Mouse (Mus musculus): ENCODE results near the gene Clec18a. TPM values are rescaled to one million over a fixed set of nuclear protein-coding genes. Genes with fewer than 3 reads are reported as not detected.

Gene Clec18a
- polyA plus RNA-seq, 1 experiment from 2014 or later: not detected

DNA sequence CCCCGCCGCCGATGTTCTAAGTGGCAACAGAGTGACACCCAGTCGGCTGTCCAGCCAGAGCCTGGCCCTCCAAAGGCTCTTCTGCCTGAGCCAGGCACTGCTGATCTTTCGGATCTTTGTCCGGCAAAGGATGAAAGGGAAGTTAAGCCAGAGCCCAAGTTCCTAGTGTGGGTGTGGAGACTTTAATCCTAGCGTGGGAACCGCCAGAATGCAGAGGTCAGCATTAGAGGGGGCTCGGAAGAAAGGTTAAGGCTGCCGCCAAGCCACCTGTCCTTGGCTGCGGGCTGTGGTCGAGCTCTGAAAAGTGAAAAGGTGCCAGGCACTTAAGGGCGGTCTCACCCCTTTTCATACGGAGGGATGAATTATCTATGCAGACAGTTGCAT, 30.5 kb downstream of the Clec18a start:
- H3K9me3 ChIP-seq (replicated peaks; ENCODE audit: control insufficient read depth, low read length): no peaks in the 10 kb centered on the region
- H3K4me1 ChIP-seq (ENCODE audit: control insufficient read depth, insufficient read depth, low read length): peaks cover 23% of the 10 kb centered on the region
- no peak for ATAC-seq (ENCODE audit: insufficient read depth, low FRiP score)
- H3K36me3 ChIP-seq (ENCODE audit: control insufficient read depth, insufficient read depth, low read length): no peaks in the 10 kb centered on the region
- H3K27me3 ChIP-seq (ENCODE audit: control insufficient read depth, insufficient read depth, low read length): no peaks in the 10 kb centered on the region
- WGBS: 0% methylated on average over 14 of the region's 14 CpGs
- peak overlapping the region; percentile 78 for H3K4me3 ChIP-seq (replicated peaks; ENCODE audit: low read length)
- H3K9ac ChIP-seq (ENCODE audit: low read length): peak overlapping the region; percentile 74
- H3K4me2 ChIP-seq (ENCODE audit: low read depth, low read length): peak overlapping the region; percentile 85
- H3K27ac ChIP-seq (ENCODE audit: low read length): no peak overlapping the region

DNA sequence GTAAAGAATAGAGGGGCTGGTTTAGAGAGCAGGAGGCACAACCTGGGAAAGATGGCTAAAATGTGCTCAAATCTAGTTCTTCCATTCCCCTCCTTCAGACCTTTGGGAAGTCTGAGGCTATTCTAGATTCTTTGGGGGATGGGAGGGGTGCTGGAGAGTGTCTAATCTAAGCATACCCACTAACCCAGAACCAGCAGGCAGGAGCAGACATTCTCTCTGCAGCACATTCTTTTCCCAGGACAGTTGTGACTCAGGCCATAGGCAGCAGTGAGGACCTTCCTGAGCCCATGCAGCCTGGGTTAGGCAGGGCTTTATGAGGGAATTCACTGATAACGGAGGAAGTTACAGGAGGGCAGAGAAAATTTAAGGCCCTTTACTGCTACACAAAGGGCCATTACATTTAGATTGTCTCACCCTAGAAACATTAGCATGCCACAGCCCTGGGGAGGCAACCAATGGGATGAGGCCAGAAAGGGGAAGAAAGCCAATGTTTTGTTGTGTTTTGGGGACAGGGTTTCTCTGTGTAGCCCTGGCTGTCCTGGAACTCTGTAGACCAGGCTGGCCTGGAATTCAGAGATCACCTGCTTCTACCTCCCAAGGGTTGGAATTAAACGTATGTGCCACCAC, 33.2 kb downstream of the Clec18a start:
- Histone ChIP-seq H3K4me1 (ENCODE audit: control insufficient read depth, insufficient read depth, low read length) (peaks cover 23% of the 10 kb centered on the region), H3K27ac (ENCODE audit: low read length) (no peak overlapping the region), H3K36me3 (ENCODE audit: control insufficient read depth, insufficient read depth, low read length) (peaks cover 15% of the 10 kb centered on the region), H3K9me3 (replicated peaks; ENCODE audit: control insufficient read depth, low read length) (no peaks in the 10 kb centered on the region), H3K4me2 (ENCODE audit: low read depth, low read length) (no peak overlapping the region), H3K9ac (ENCODE audit: low read length) (no peak overlapping the region), H3K27me3 (ENCODE audit: control insufficient read depth, insufficient read depth, low read length) (no peaks in the 10 kb centered on the region), H3K4me3 (replicated peaks; ENCODE audit: low read length) (no peak overlapping the region)
- WGBS: 48% methylated on average over 2 of the region's 2 CpGs
- ATAC-seq (ENCODE audit: insufficient read depth, low FRiP score): no peak

DNA sequence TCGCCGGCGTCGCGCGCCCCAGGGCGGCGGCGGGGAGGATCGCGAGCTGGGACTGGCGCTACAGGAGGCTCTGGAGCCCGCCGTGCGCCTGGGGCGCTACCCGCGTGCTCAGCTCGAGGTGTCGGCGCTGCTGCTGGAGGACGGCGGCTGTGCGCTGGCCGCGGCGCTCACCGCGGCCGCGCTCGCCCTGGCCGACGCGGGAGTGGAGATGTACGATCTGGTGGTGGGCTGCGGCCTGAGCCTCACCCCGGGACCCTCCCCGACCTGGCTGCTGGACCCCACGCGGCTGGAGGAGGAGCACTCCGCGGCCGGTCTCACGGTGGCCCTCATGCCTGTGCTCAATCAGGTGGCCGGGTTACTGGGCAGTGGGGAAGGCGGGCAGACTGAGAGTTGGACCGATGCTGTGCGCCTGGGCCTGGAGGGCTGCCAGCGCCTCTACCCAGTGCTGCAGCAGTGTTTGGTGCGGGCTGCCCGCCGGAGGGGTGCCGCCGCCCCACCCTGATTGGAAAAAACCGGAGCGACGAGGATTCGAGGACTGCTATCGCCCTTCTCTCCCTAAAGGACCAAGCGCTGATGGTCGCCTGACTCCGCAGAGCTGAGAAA, 35.4 kb downstream of the Clec18a start:
- H3K27ac ChIP-seq (ENCODE audit: low read length): peak overlapping the region; percentile 87
- no peaks in the 10 kb centered on the region for H3K27me3 ChIP-seq (ENCODE audit: control insufficient read depth, insufficient read depth, low read length)
- peaks cover 28% of the 10 kb centered on the region for H3K36me3 ChIP-seq (ENCODE audit: control insufficient read depth, insufficient read depth, low read length)
- peak overlapping the region; percentile 92 for H3K9ac ChIP-seq (ENCODE audit: low read length)
- ATAC-seq (ENCODE audit: insufficient read depth, low FRiP score): peak; percentile 58
- peak overlapping the region; percentile 94 for H3K4me3 ChIP-seq (replicated peaks; ENCODE audit: low read length)
- peak overlapping the region; percentile 94 for H3K4me2 ChIP-seq (ENCODE audit: low read depth, low read length)
- WGBS: under 1% methylated on average over 57 of the region's 63 CpGs
- H3K4me1 ChIP-seq (ENCODE audit: control insufficient read depth, insufficient read depth, low read length): peaks cover 21% of the 10 kb centered on the region
- no peaks in the 10 kb centered on the region for H3K9me3 ChIP-seq (replicated peaks; ENCODE audit: control insufficient read depth, low read length)

DNA sequence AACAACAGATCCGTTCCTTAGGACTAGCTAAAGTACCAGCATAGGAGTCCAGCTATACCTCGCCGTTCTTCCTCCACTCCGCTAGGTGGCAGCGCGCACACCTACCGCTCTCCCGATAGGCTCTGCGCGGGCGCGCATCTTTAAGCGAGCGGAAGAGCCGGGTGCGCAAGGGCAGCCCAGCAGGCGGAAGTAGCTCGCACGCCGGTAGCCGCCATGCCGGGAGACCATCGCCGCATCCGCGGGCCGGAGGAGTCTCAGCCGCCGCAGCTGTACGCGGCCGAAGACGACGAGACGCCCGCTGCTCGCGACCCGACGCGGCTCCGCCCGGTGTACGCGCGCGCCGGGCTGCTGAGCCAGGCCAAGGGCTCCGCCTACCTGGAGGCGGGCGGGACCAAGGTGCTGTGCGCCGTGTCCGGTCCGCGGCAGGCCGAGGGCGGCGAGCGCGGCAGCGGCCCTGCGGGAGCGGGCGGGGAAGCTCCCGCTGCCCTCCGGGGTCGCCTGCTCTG, 36.0 kb downstream of the Clec18a start, which contains the start of gene Exosc6:
Gene Exosc6, plus strand, starts transcription at position 182 of the 506 bp plus-strand sequence.
- peak; percentile 93 for ATAC-seq (ENCODE audit: insufficient read depth, low FRiP score)
- peak within 1 kb of the TSS; percentile 87 for H3K27ac ChIP-seq (ENCODE audit: low read length)
- H3K27me3 ChIP-seq (ENCODE audit: control insufficient read depth, insufficient read depth, low read length): no peaks in the 10 kb centered on the region
- peaks cover 32% of the 10 kb centered on the region for H3K36me3 ChIP-seq (ENCODE audit: control insufficient read depth, insufficient read depth, low read length)
- under 1% methylated on average over 68 of the region's 68 CpGs for WGBS
- H3K4me3 ChIP-seq (replicated peaks; ENCODE audit: low read length): peak within 1 kb of the TSS; percentile 94
- peak within 1 kb of the TSS; percentile 94 for H3K4me2 ChIP-seq (ENCODE audit: low read depth, low read length)
- H3K4me1 ChIP-seq (ENCODE audit: control insufficient read depth, insufficient read depth, low read length): peaks cover 15% of the 10 kb centered on the region
- H3K9me3 ChIP-seq (replicated peaks; ENCODE audit: control insufficient read depth, low read length): no peaks in the 10 kb centered on the region
- peak within 1 kb of the TSS; percentile 92 for H3K9ac ChIP-seq (ENCODE audit: low read length)

DNA sequence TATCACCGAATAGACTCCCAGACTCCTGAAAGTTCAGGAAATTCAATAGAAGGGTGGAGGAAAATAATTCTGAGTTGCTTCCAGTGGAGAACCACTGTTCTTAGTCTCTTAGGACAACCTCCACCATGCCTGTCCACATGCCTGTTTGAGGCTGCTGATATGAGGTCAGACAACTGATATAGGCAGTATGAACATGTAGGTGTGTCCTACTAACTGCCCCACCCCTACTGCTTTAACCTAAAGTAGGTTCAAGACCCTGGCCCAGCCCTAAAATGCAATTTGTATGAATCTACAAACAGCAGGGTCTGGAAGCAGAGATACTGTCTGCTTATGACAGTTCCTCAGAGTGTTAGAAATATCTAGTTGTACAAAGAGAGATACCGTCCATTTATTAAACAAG, 36.6 kb downstream of the Clec18a start:
- 0 out of 2 replicates have a peak overlapping the region, but pooled peaks have one; percentile 94 for H3K4me3 ChIP-seq (replicated peaks; ENCODE audit: low read length)
- peaks cover 11% of the 10 kb centered on the region for H3K4me1 ChIP-seq (ENCODE audit: control insufficient read depth, insufficient read depth, low read length)
- no peak overlapping the region for H3K9ac ChIP-seq (ENCODE audit: low read length)
- no peaks in the 10 kb centered on the region for H3K9me3 ChIP-seq (replicated peaks; ENCODE audit: control insufficient read depth, low read length)
- 58% methylated on average over 2 of the region's 2 CpGs for WGBS
- ATAC-seq (ENCODE audit: insufficient read depth, low FRiP score): no peak
- H3K27me3 ChIP-seq (ENCODE audit: control insufficient read depth, insufficient read depth, low read length): no peaks in the 10 kb centered on the region
- H3K4me2 ChIP-seq (ENCODE audit: low read depth, low read length): 0 out of 2 replicates have a peak overlapping the region, but pooled peaks have one; percentile 11
- no peak overlapping the region for H3K27ac ChIP-seq (ENCODE audit: low read length)
- peaks cover 32% of the 10 kb centered on the region for H3K36me3 ChIP-seq (ENCODE audit: control insufficient read depth, insufficient read depth, low read length)

DNA sequence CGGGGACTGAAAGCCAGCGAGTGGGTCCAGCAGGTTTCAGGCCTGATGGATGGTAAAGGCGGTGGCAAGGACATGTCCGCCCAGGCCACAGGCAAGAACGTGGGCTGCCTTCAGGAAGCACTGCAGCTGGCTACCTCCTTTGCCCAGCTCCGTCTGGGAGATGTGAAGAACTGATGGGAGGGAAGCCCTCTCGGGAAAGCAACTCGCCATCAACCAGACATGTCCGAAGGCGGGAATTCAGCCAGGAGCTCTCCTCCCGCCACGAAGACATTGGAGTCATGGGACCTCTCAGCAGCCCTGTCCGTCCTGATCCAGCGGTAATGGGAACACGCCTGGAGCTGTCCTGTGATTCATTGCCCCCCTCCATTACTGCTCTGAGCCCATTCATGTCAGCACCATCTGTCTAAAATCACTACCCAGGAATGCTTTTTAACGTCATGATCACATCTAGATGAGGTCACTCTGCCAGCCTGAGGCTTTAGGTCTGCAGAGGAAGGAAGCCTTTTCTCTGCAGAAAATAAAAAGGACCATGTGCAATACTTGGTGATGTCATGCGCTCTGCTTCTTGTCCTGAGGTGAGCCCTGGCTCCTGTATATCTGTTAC, 37.1 kb downstream of the Clec18a start:
- peaks cover 11% of the 10 kb centered on the region for H3K4me1 ChIP-seq (ENCODE audit: control insufficient read depth, insufficient read depth, low read length)
- 90% methylated on average over 17 of the region's 17 CpGs for WGBS
- H3K27ac ChIP-seq (ENCODE audit: low read length): no peak overlapping the region
- H3K9me3 ChIP-seq (replicated peaks; ENCODE audit: control insufficient read depth, low read length): no peaks in the 10 kb centered on the region
- no peak for ATAC-seq (ENCODE audit: insufficient read depth, low FRiP score)
- H3K4me2 ChIP-seq (ENCODE audit: low read depth, low read length): no peak overlapping the region
- H3K27me3 ChIP-seq (ENCODE audit: control insufficient read depth, insufficient read depth, low read length): no peaks in the 10 kb centered on the region
- no peak overlapping the region for H3K4me3 ChIP-seq (replicated peaks; ENCODE audit: low read length)
- H3K36me3 ChIP-seq (ENCODE audit: control insufficient read depth, insufficient read depth, low read length): peaks cover 35% of the 10 kb centered on the region
- H3K9ac ChIP-seq (ENCODE audit: low read length): no peak overlapping the region

DNA sequence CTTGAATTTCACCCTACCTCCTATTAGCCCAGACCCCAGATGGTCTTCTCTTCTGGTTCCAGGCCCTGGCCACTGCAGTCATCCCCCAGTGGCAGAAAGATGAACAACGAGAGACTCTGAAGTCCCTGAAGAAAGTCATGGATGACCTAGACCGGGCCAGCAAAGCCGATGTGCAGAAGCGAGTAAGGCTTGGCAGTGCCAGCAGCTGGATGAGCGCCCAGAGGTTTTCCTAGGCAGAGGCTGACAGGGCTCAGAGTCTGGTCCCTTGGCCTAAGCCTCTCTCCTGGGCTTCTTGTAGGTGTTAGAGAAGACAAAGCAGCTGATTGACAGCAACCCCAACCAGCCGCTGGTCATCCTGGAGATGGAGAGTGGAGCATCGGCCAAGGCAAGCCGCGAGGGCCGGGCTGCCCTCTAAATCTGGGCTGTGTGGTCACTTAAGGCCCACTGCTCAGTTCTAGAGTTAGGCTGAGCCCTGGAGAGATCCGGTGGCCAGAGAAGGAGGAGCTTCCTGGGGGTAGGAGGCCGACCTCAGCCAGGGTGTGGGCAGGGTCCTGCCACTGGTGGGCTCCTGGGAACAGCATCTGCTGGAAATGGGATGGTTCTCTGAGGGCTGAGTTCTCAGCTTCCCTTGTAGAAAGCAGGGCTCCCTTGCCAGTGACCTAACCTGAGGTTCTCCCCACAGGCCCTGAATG, 38.3 kb downstream of the Clec18a start:
- Histone ChIP-seq H3K4me1 (ENCODE audit: control insufficient read depth, insufficient read depth, low read length) (peaks cover 11% of the 10 kb centered on the region), H3K4me3 (replicated peaks; ENCODE audit: low read length) (no peak overlapping the region), H3K36me3 (ENCODE audit: control insufficient read depth, insufficient read depth, low read length) (peaks cover 45% of the 10 kb centered on the region), H3K9me3 (replicated peaks; ENCODE audit: control insufficient read depth, low read length) (no peaks in the 10 kb centered on the region), H3K9ac (ENCODE audit: low read length) (no peak overlapping the region), H3K27me3 (ENCODE audit: control insufficient read depth, insufficient read depth, low read length) (no peaks in the 10 kb centered on the region), H3K27ac (ENCODE audit: low read length) (no peak overlapping the region), H3K4me2 (ENCODE audit: low read depth, low read length) (no peak overlapping the region)
- no peak for ATAC-seq (ENCODE audit: insufficient read depth, low FRiP score)
- 94% methylated on average over 12 of the region's 12 CpGs for WGBS

DNA sequence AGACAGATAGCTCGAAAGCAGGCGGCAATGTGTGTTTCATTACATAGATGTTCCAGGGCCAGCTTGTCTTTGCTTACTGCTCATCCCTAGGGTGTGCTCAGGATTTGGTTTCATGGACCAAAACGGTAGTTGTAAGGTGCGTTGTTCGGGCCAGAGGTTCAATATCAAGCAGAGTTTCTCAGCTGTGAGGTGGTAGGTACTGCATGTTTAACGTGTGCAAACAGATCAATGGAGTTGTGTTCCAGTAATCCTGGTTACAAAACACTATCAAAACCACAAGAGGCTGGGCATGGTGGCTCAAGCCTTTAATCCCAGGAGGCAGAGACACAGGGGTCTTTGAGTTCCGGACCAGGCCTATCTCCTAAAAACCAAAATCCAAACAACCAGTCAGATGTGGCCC, 43.1 kb downstream of the Clec18a start:
- H3K36me3 ChIP-seq (ENCODE audit: control insufficient read depth, insufficient read depth, low read length): peaks cover 50% of the 10 kb centered on the region

DNA sequence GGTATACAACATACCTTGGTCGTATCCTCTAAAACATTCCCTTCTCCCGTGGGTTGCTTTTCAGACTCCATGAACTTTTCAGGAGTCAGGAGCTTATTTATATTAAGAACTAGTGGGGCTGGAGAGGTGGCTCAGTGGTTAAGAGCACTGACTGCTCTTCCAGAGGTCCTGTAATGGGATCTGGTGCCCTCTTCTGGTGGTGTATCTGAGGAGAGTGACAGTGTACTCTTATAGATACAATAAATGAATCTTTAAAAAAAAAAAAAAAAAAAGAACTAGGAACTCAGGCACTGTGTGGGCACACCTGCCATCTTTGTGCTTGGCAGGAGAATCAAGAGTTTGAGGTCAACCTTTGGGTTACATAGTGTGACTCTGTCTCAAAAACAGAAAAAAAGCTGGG, 43.5 kb downstream of the Clec18a start:
- no peaks in the 10 kb centered on the region for H3K4me1 ChIP-seq (ENCODE audit: control insufficient read depth, insufficient read depth, low read length)
- WGBS: 92% methylated on average over 2 of the region's 2 CpGs
- no peak overlapping the region for H3K9ac ChIP-seq (ENCODE audit: low read length)
- no peak for ATAC-seq (ENCODE audit: insufficient read depth, low FRiP score)
- peaks cover 47% of the 10 kb centered on the region for H3K36me3 ChIP-seq (ENCODE audit: control insufficient read depth, insufficient read depth, low read length)
- no peaks in the 10 kb centered on the region for H3K27me3 ChIP-seq (ENCODE audit: control insufficient read depth, insufficient read depth, low read length)
- no peak overlapping the region for H3K4me2 ChIP-seq (ENCODE audit: low read depth, low read length)
- no peak overlapping the region for H3K4me3 ChIP-seq (replicated peaks; ENCODE audit: low read length)
- H3K9me3 ChIP-seq (replicated peaks; ENCODE audit: control insufficient read depth, low read length): no peaks in the 10 kb centered on the region
- no peak overlapping the region for H3K27ac ChIP-seq (ENCODE audit: low read length)

More for the DNA sequence above, 43.1 kb downstream of the Clec18a start:
- H3K27ac ChIP-seq (ENCODE audit: low read length): no peak overlapping the region
- 89% methylated on average over 7 of the region's 7 CpGs for WGBS
- no peaks in the 10 kb centered on the region for H3K9me3 ChIP-seq (replicated peaks; ENCODE audit: control insufficient read depth, low read length)
- H3K4me3 ChIP-seq (replicated peaks; ENCODE audit: low read length): no peak overlapping the region
- H3K9ac ChIP-seq (ENCODE audit: low read length): no peak overlapping the region
- H3K27me3 ChIP-seq (ENCODE audit: control insufficient read depth, insufficient read depth, low read length): no peaks in the 10 kb centered on the region
- no peak overlapping the region for H3K4me2 ChIP-seq (ENCODE audit: low read depth, low read length)
- no peaks in the 10 kb centered on the region for H3K4me1 ChIP-seq (ENCODE audit: control insufficient read depth, insufficient read depth, low read length)
- ATAC-seq (ENCODE audit: insufficient read depth, low FRiP score): no peak

All from stomach, embryonic 16.5 days (tissue).